8 mouse cellular contexts compared by ENCODE assay signal in genomic region chr5:52191180-52191468, GRCm38 (mm10). TPM values are rescaled to one million over a fixed set of nuclear protein-coding genes. Genes with fewer than 3 reads are reported as not detected.
DNase-seq lines count a peak whose midpoint lies in the region; ATAC-seq and TF ChIP-seq lines count a peak whose summit lies in the region.

No protein-coding gene starts in this region.

- H3K27me3 ChIP-seq in thymus, adult 2 months (ENCODE audit: control insufficient read depth, insufficient read depth, low read length), result no peaks in the 10 kb centered on the region
- H3K27me3 ChIP-seq in intestine, embryonic 15.5 days (replicated peaks), result no peaks in the 10 kb centered on the region
- no peaks in the 10 kb centered on the region for H3K27me3 ChIP-seq in midbrain, embryonic 15.5 days (replicated peaks)

- H3K36me3 ChIP-seq in thymus, adult 2 months (ENCODE audit: control insufficient read depth, insufficient read depth, low read length), result no peaks in the 10 kb centered on the region
- no peaks in the 10 kb centered on the region for H3K36me3 ChIP-seq in intestine, embryonic 15.5 days
- H3K36me3 ChIP-seq in midbrain, embryonic 15.5 days (replicated peaks), result no peaks in the 10 kb centered on the region

- peak; percentile 8 to 9 for DNase-seq in cerebellum, postnatal 25 days
- no peak for DNase-seq in cerebellum, postnatal 36 days
- peak; percentile 16 for DNase-seq in thymus, postnatal 4 days
- DNase-seq in thymus, adult 2 months, result no peak
- no peak for DNase-seq in adrenal gland, postnatal 14 days
- no peak for DNase-seq in retina, embryonic 14.5 days (ENCODE audit: low spot score)

- TF ChIP-seq POLR2A in thymus, adult 2 months (IDR thresholded peaks at IDR 0.05; ENCODE audit: control insufficient read depth, extremely low read depth, insufficient read depth, low read length, poor library complexity), result no peak

- 74% methylated on average over 1 of the region's 1 CpGs for WGBS in thymus, adult 2 months
- 32% methylated on average over 1 of the region's 1 CpGs for WGBS in intestine, embryonic 15.5 days
- WGBS in midbrain, embryonic 15.5 days, result 38% methylated on average over 1 of the region's 1 CpGs

- peaks cover 5% of the 10 kb centered on the region; the same call in 1 of the 2 replicates for H3K4me1 ChIP-seq in thymus, adult 2 months (replicated peaks; ENCODE audit: control insufficient read depth, insufficient read depth, low read length)
- peaks cover 14% of the 10 kb centered on the region for H3K4me1 ChIP-seq in intestine, embryonic 15.5 days (replicated peaks)
- peaks cover 30% of the 10 kb centered on the region for H3K4me1 ChIP-seq in midbrain, embryonic 15.5 days

- peak overlapping the region; percentile 64 for H3K4me2 ChIP-seq in intestine, embryonic 15.5 days (replicated peaks)
- peak overlapping the region; percentile 61 for H3K4me2 ChIP-seq in midbrain, embryonic 15.5 days

- no peak overlapping the region for H3K4me3 ChIP-seq in thymus, adult 2 months (ENCODE audit: control insufficient read depth, insufficient read depth, low read length)
- H3K4me3 ChIP-seq in intestine, embryonic 15.5 days (replicated peaks), result peak overlapping the region; percentile 99
- H3K4me3 ChIP-seq in midbrain, embryonic 15.5 days, result peak overlapping the region; percentile 96

- ATAC-seq in intestine, embryonic 15.5 days, result no peak; the same call in 1 of the 2 replicates
- ATAC-seq in midbrain, embryonic 15.5 days (replicated peaks), result peak; percentile 8

- H3K9me3 ChIP-seq in intestine, embryonic 15.5 days, result no peaks in the 10 kb centered on the region
- no peaks in the 10 kb centered on the region for H3K9me3 ChIP-seq in midbrain, embryonic 15.5 days

- no peak overlapping the region for H3K27ac ChIP-seq in thymus, adult 2 months (ENCODE audit: control insufficient read depth, insufficient read depth, low read length)
- no peak overlapping the region for H3K27ac ChIP-seq in intestine, embryonic 15.5 days
- H3K27ac ChIP-seq in midbrain, embryonic 15.5 days, result 0 out of 2 replicates have a peak overlapping the region, but pooled peaks have one; percentile 17

- TF ChIP-seq CTCF in thymus, adult 2 months (IDR thresholded peaks at IDR 0.05; ENCODE audit: borderline replicate concordance, control insufficient read depth, extremely low read depth, insufficient read depth, low read length, poor library complexity), result no peak

- H3K9ac ChIP-seq in intestine, embryonic 15.5 days, result 0 out of 2 replicates have a peak overlapping the region, but pooled peaks have one; percentile 11
- H3K9ac ChIP-seq in midbrain, embryonic 15.5 days, result peak overlapping the region; percentile 29; the same call in 1 of the 2 replicates

RNA-seq across cellular contexts. Expression of gene Dhx15, which starts 0.8 kb away (rescaled TPM):
- 92.8 and 109 TPM in 2 replicates for polyA plus RNA-seq in thymus, adult 2 months (2012; rRNA removed)
- polyA plus RNA-seq in intestine, embryonic 15.5 days (2015; fragmentation: Nextera tagmentation; extraction: Ambion mirVana), result 138 and 146 TPM in 2 replicates
- 127 TPM in 2 replicates for polyA plus RNA-seq in midbrain, embryonic 15.5 days (2015; fragmentation: Nextera tagmentation; extraction: Ambion mirVana)
- 116 and 121 TPM in 2 replicates for total RNA-seq in adrenal gland, postnatal 14 days (2021)

Comparison
In these comparisons a context has a peak if more than half of its experiments do, and no peak if none do; other contexts are left out.
1. DNase-seq: peak in cerebellum, postnatal 25 days (2 of 2) and thymus, postnatal 4 days (single experiment); none in cerebellum, postnatal 36 days (0 of 2), thymus, adult 2 months (single experiment), adrenal gland, postnatal 14 days (single experiment) and retina, embryonic 14.5 days (single experiment).